Comparison of ENCODE assay signal across 29 mouse cellular contexts in genomic region chr10:83944158-83944557, GRCm38 (mm10).
DNase-seq lines count a peak whose midpoint lies in the region; ATAC-seq and TF ChIP-seq lines count a peak whose summit lies in the region.
"Had no signal": no experiment of that assay in that cellular context is flagged by ENCODE, and none has a peak within 500 bp of the region (broad histone marks: within the 10 kb centered on the region; RNA-seq: fewer than 3 reads in every experiment).

No protein-coding gene starts in this region.

- no peak for ATAC-seq in midbrain, postnatal 0 days (ENCODE audit: low FRiP score)
- ATAC-seq in granulocyte monocyte progenitor cell, adult 5-6 weeks (replicated peaks; ENCODE audit: poor library complexity, severe bottlenecking) = peak; percentile 24; the same call in 1 of the 2 replicates
- ATAC-seq: CD4-positive, CD25-positive, alpha-beta regulatory T cell, adult 4 months; forebrain, embryonic 16.5 days; intestine, postnatal 0 days had no signal

- DNase-seq in heart, adult 2 months = no peak
- DNase-seq in heart, adult 9 months (ENCODE audit: low spot score in 2 of 2) = no peak
- DNase-seq in midbrain, postnatal 0 days (ENCODE audit: low spot score) = no peak
- no peak for DNase-seq in midbrain, embryonic 10.5 days (ENCODE audit: low spot score)
- no peak for DNase-seq in MN1 (ENCODE audit: low spot score)
- no peak for DNase-seq in embryo, embryonic 10 days (ENCODE audit: low spot score)
- DNase-seq: adrenal gland, postnatal 14 days; cerebellum, adult 11 months; cerebellum, adult 9-10 months; cerebellum, postnatal 36 days; kidney, adult 9 months; kidney, postnatal 25 days; liver, embryonic 13.5 days; lung, adult 18-20 months; lung, postnatal 14 days; right cerebral cortex, postnatal 14 days; spleen, adult 18-20 months had no signal

- peaks cover 5% of the 10 kb centered on the region for H3K4me1 ChIP-seq in heart, adult 2 months (ENCODE audit: control insufficient read depth, insufficient read depth, low read length)
- H3K4me1 ChIP-seq in midbrain, postnatal 0 days (ENCODE audit: insufficient read depth, low read length) = no peaks in the 10 kb centered on the region
- 0 out of 2 replicates have a peak, but pooled peaks cover 4% of the 10 kb centered on the region for H3K4me1 ChIP-seq in midbrain, embryonic 10.5 days
- H3K4me1 ChIP-seq: embryonic facial prominence, embryonic 13.5 days; midbrain, embryonic 12.5 days had no signal

- TF ChIP-seq EP300 in heart, adult 2 months (IDR thresholded peaks at IDR 0.05; ENCODE audit: insufficient read depth, low read depth, low read length) = no peak

- no peak overlapping the region for H3K27ac ChIP-seq in heart, adult 2 months
- no peak overlapping the region for H3K27ac ChIP-seq in midbrain, postnatal 0 days (ENCODE audit: low read depth, low read length)
- H3K27ac ChIP-seq in midbrain, embryonic 10.5 days (replicated peaks) = no peak overlapping the region
- H3K27ac ChIP-seq: embryonic facial prominence, embryonic 13.5 days; hindbrain, embryonic 14.5 days; limb, embryonic 10.5 days; limb, embryonic 15.5 days; liver, embryonic 13.5 days; midbrain, embryonic 12.5 days; neural tube, embryonic 13.5 days had no signal

- intact Hi-C loops in heart, adult 2 months (cut with DNase I) = no loop called here

- H3K36me3 ChIP-seq in heart, adult 2 months (ENCODE audit: control insufficient read depth, insufficient read depth, low read length) = no peaks in the 10 kb centered on the region
- no peaks in the 10 kb centered on the region for H3K36me3 ChIP-seq in midbrain, postnatal 0 days (ENCODE audit: insufficient read depth, low read length)
- no peaks in the 10 kb centered on the region for H3K36me3 ChIP-seq in midbrain, embryonic 10.5 days
- H3K36me3 ChIP-seq: embryonic facial prominence, embryonic 13.5 days; heart, embryonic 12.5 days; limb, embryonic 10.5 days; limb, embryonic 15.5 days; liver, embryonic 13.5 days; midbrain, embryonic 12.5 days; neural tube, embryonic 13.5 days had no signal

- H3K79me2 ChIP-seq in heart, adult 2 months (replicated peaks; ENCODE audit: control insufficient read depth, insufficient read depth, low read length) = no peaks in the 10 kb centered on the region

- H3K27me3 ChIP-seq in heart, adult 2 months (ENCODE audit: control insufficient read depth, insufficient read depth, low read length) = no peaks in the 10 kb centered on the region
- no peaks in the 10 kb centered on the region for H3K27me3 ChIP-seq in midbrain, postnatal 0 days (ENCODE audit: insufficient read depth, low read length)
- no peaks in the 10 kb centered on the region for H3K27me3 ChIP-seq in midbrain, embryonic 10.5 days (ENCODE audit: low read depth, poor library complexity, severe bottlenecking)
- H3K27me3 ChIP-seq: embryonic facial prominence, embryonic 13.5 days; heart, embryonic 12.5 days; limb, embryonic 15.5 days; liver, embryonic 13.5 days; midbrain, embryonic 12.5 days; neural tube, embryonic 13.5 days had no signal

- WGBS in heart, adult 2 months = 86% methylated on average over 1 of the region's 1 CpGs
- 88% methylated on average over 1 of the region's 1 CpGs for WGBS in midbrain, postnatal 0 days
- 85% methylated on average over 1 of the region's 1 CpGs for WGBS in midbrain, embryonic 10.5 days

- TF ChIP-seq CTCF in heart, adult 2 months (IDR thresholded peaks at IDR 0.05) = peak; percentile 35
- TF ChIP-seq CTCF in midbrain, postnatal 0 days (IDR thresholded peaks at IDR 0.05) = peak; percentile 15; the same call in 1 of the 2 replicates

- no peaks in the 10 kb centered on the region for H3K9me3 ChIP-seq in midbrain, postnatal 0 days (ENCODE audit: low read length)
- H3K9me3 ChIP-seq in midbrain, embryonic 10.5 days (replicated peaks) = no peaks in the 10 kb centered on the region
- H3K9me3 ChIP-seq: embryonic facial prominence, embryonic 13.5 days; heart, embryonic 12.5 days; limb, embryonic 10.5 days; limb, embryonic 15.5 days; liver, embryonic 13.5 days; midbrain, embryonic 12.5 days; neural tube, embryonic 13.5 days had no signal

- TF ChIP-seq POLR2A in heart, adult 2 months (IDR thresholded peaks at IDR 0.05; ENCODE audit: insufficient read depth, low read depth, low read length) = no peak

- no peak overlapping the region for H3K9ac ChIP-seq in heart, adult 2 months (ENCODE audit: low read depth, low read length)
- no peak overlapping the region for H3K9ac ChIP-seq in midbrain, postnatal 0 days (replicated peaks; ENCODE audit: low read length, poor library complexity, severe bottlenecking)
- H3K9ac ChIP-seq: embryonic facial prominence, embryonic 13.5 days; heart, embryonic 12.5 days; hindbrain, embryonic 14.5 days; limb, embryonic 15.5 days; liver, embryonic 13.5 days; midbrain, embryonic 12.5 days; neural tube, embryonic 13.5 days had no signal

- H3K4me3 ChIP-seq in heart, adult 2 months = no peak overlapping the region
- H3K4me3 ChIP-seq in midbrain, postnatal 0 days (ENCODE audit: low read depth, low read length) = no peak overlapping the region
- no peak overlapping the region for H3K4me3 ChIP-seq in midbrain, embryonic 10.5 days
- H3K4me3 ChIP-seq: embryonic facial prominence, embryonic 13.5 days; erythroblast, embryonic 14.5 days; heart, embryonic 12.5 days; limb, embryonic 10.5 days; limb, embryonic 15.5 days; liver, embryonic 13.5 days; midbrain, embryonic 12.5 days; neural tube, embryonic 13.5 days had no signal

- H3K4me2 ChIP-seq in midbrain, postnatal 0 days (ENCODE audit: low read depth, low read length, poor library complexity, severe bottlenecking) = no peak overlapping the region
- H3K4me2 ChIP-seq: embryonic facial prominence, embryonic 13.5 days; heart, embryonic 12.5 days; hindbrain, embryonic 14.5 days; limb, embryonic 15.5 days; midbrain, embryonic 12.5 days; neural tube, embryonic 13.5 days had no signal
